Mouse (Mus musculus): ENCODE results near the gene Dgki.

Dgki gene

DNA sequence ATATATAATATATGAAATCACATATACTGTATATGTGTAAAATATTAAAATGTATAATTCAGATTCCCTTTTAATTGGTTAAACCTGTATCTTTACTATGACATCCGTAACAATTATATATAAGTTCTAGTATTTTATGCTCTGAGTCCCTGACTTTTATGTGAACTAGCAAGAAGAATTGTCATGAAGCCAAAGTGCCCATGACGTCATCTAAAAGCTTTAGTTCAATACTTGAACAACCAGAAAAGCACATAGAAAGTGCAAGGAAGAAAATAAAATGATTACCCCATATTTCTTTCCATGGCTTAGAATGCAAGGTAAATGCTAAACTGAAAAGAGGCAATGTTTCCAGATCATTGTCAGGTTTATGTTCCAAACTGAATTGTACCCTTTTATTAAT is 269.6 kb downstream of the Dgki start:
- DNase-seq (ENCODE audit: low read depth in 1 of 2, low spot score in 2 of 2), result no peak

DNA sequence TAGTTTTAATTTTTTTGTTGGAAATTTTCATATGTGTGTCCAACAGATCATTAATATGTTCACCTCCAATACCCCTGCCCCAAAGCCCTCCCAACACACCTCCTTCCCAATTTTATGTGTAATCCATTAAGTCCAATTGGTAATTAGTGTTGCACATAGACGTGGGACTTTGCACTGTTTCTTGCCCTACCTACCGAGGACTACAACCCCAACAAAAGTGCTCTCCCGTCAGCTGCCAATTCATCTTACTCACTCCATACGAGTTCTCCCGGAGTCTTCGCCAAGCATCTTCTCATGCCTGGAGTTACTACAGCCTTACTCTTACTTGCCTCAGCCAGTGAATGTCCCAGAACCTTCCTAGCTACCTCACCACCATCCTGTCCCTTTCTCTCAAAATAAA is 271.1 kb downstream of the Dgki start:
- no peak for DNase-seq (ENCODE audit: low read depth in 1 of 2, low spot score in 2 of 2)

DNA sequence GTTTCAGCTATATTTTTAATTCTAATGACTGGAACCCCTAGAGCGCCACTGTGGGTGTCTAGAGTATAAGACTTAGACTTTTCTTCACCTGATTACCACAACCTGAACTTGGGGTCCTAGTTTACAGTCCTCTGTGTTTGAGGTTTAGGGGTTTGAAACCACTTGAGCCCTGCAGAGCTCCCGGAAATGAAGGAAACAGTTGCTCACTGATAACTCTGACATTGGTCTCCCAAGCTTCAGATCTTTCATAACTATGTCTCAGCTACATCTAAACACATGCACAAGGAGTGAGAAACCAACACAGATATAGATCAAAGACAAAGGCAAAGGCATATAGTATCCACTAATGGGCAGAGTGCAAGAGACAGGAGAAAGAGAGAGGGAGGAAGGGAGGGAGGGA is 271.7 kb downstream of the Dgki start:
- DNase-seq (ENCODE audit: low read depth in 1 of 2, low spot score in 2 of 2), result no peak

DNA sequence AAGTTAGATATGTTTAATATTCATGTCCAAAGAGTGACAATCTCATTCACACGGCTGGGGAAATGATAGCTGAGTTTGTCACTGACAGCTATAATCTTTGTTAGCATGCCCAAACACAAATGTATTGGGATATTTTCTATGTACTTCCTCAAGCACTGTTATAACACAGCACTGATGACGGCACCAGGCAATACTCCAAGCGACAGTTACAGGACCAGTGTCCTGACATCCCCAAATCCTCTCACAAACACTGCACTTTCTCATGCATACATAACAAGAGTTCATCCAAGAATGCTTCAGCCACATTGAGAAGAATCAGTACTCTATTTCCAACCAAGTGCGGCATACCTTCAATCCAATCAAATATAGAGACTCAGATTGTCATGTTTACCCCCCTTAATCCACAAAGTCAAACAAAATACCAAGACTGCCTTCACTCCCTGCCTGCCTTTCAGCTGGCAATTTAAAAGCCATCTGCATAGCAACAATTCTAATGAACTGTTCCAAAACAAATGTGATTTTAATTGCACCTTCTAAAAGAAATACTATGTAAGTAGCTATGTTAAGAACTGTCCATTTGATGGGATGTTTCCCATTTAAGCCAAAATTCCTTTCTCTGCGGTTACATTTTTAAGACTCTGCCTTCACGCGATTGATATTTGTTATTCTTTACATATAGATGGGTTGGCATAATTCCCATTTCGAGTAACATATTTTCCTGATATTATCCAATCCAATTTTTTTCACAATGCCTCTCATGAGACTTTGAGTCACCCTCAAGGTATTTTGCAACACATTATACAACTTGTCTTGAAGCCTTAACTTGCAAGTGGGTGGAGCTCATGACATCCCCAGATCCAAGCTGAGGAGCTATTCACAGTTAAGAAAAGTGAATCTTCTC is 273.4 kb downstream of the Dgki start:
- no peak for DNase-seq (ENCODE audit: low read depth in 1 of 2, low spot score in 2 of 2)

DNA sequence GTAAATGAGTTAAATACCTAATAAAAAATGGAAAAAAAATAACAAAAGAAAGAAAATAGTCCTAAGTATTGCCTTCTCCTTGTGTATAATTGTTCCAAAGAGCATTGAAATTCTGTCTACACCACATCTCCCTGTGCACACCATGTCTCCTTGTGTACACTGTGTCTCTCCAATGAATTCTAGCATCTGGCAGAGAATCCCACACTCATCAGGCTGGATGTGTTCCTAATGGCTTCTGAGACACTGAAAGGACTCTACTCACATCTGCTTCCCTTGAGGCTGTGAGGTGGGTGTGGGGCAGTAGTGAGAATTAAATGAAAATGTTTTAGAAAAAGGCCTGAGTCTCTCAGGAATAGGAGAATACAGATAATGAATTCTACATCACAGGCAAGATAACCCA is 283.9 kb downstream of the Dgki start:
- DNase-seq (ENCODE audit: low read depth in 1 of 2, low spot score in 2 of 2), result no peak

DNA sequence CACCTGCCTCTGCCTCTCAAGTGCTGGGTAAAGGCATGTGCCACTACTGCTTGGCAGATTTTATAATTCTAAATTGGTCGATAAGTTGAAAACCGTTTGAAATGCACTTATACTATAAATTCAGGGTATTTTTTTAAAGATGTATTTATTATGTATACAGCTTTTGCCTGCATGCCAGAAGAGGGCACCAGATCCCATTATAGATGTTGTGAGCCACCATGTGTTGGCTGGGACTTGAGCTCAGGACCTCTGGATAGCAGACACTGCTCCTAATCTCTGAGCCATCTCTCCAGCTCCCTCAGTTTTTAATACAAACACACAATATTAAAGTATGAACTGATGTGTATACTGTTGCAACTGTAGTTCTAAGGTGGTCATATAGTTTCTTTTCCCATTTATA is 288.4 kb downstream of the Dgki start:
- no peak for DNase-seq (ENCODE audit: low read depth in 1 of 2, low spot score in 2 of 2)

DNA sequence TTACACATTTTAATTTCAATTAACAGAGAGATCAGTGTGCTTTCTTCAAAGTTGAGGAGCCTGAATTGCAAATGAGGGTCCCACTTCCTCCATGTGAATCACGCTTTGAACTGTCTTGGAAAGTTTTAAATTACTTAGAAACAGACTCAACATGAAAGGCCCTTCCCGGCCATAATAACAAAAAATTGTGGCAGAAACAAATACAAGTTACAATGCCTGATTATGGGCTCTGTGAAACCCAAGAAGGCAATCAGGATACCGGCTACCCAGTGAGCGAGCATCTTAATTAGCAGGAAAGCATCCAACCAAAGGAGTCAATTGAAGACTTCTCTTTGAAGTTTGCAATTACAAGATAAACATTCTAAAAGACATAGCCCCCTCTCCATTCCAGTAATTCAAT is 292.4 kb downstream of the Dgki start:
- no peak for DNase-seq (ENCODE audit: low read depth in 1 of 2, low spot score in 2 of 2)

DNA sequence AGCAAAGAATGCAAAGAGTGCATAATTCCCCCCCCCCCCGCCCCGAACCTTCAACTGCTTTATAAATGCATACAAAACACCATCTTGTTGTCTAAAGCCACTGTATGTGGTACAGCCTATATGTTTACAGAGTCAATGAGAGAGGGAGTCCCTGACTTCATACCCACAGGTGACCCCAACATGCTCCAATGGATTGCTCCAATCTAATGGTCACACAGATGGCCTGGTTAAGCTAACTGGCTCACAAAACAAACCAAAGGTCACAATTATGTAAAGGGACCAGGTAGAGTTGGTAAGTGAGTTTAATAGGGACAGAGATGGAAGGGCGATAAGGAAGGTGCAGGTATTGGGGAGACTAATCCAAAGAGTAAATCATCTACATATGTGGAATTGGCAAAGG is 295.1 kb downstream of the Dgki start:
- no peak for DNase-seq (ENCODE audit: low read depth in 1 of 2, low spot score in 2 of 2)

DNA sequence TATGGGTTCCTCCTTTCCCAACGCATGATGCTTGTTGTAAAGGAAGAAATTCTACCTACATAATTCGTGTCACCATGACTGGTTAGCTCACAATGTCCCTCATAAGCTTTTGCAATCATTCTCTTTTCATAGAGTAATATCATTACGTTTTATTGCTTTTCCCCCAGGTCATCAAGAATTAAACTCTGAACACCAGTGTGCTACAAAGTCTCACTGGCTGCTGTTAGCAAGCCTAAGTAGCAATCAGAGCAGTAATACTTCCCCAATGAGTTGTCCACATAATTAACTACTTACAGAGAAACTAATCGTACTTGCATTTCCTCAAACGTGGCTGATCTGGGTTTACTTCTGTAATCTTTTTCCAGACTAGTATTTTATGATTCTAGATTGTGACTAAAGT is 296.7 kb downstream of the Dgki start:
- no peak for DNase-seq (ENCODE audit: low read depth in 1 of 2, low spot score in 2 of 2)

DNA sequence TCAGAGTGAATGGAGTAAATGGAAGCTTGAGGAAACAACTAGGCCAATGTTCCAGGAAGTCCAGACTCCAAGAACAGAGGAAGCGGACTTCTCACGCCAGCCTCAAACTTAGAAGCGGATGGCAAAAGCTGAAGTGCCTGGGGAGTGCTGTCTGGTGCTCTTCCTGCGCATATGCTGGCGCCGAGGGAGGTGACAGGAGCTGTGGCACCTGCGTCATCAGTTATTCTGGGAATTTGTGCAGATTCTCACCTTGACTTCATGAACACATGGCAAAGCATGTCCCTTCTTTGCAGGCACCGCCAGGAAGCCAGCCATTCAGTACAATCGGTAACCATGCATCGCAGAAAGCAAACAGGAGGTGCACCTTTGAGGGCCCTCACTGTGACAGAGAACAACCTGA is 301.0 kb downstream of the Dgki start:
- DNase-seq (ENCODE audit: low read depth in 1 of 2, low spot score in 2 of 2), result no peak

DNA sequence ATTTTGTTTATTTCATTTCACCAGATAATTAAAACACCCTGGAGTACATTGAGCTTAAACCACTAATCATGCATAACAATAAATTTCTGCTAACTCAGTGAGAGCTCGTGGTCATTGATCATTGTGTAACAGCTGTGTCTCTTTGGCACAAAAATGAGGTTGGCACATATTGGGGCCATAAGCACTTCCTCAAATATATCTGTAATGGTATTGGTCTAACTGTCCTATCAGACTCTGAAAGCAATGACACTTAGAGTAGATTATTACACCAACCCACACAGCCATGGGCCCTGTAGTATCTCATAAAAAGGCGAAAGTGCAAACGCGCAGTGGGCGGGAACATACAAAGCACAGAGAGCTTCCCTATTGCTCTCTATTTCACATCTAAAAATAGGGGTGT is 305.7 kb downstream of the Dgki start:
- DNase-seq (ENCODE audit: low read depth in 1 of 2, low spot score in 2 of 2), result no peak

DNA sequence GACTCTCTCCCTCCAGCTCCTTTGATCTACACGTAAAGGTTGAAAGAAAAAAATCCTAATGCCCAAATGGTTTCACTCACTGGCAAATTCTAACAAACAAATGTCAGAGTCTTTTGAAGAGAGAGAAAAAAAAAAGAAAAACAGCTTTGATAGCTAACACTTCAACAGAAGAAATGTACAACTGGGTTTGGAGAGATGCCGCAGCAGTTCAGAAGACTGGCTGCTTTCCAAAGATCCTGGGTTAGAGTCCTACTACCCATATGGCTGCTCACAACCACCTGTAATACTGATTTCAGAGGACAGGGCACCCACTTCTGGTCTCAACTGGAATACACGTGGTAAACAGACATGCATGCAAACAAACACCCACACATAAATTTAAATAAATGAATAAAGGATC is 309.8 kb downstream of the Dgki start:
- no peak for DNase-seq (ENCODE audit: low read depth in 1 of 2, low spot score in 2 of 2)

DNA sequence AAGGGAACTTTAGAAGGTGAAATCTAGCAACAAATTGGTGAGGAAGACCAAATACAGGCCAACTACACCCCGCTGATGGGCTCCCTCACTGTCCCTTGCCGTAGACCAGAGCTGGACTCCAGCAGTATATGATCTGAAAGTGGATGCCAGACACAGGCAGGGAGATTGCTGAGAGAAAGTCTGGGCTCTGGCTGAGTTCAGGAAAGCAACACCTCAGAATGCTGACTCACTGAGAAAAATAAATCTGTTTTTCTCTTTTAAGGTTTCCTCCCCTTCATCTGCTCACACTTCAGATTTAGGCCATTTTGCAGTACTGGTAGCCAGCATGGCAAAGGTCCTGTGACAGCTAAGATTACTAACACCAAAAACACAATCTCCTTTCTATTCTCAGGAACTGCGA is 311.2 kb downstream of the Dgki start:
- no peak for DNase-seq (ENCODE audit: low read depth in 1 of 2, low spot score in 2 of 2)

DNA sequence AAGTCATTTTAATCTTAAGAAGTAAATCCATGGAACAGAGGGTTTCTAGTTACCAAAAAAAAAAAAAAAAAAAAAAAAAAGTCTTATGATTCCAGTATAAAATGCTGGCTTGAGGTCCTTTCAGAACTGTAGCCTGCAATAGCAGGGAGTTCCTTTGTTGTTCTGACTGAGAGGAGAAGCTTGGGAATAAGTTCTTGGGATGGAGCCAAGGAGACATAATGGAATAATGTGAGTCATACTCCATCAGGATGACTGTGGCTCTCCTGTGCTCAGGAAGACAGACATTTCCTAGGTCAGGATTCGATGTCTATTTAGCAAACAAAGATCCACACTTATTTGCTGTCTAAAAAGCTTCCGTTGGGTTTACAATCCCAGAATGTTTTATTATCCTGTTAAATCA is 318.3 kb downstream of the Dgki start:
- no peak for DNase-seq (ENCODE audit: low read depth in 1 of 2, low spot score in 2 of 2)

DNA sequence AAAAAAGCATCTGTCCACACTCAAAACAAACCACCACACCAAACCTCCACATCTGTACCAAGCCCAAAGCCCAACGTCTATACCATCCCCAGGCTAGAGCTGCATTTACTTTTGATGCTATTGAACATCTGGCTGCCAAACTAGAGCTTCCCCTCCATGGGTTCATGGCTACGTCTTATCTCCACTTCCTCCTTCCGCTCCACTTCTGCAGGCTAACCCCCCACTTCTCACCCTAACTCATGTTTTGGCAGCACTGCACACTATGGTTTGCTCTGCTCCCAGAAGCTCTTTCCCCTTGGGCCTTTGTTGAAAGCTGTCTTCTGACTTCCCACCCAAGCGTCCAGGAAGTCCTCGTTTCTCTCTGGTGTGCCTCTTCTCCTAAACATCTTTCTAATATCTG is 319.5 kb downstream of the Dgki start:
- DNase-seq (ENCODE audit: low read depth in 1 of 2, low spot score in 2 of 2), result no peak

DNA sequence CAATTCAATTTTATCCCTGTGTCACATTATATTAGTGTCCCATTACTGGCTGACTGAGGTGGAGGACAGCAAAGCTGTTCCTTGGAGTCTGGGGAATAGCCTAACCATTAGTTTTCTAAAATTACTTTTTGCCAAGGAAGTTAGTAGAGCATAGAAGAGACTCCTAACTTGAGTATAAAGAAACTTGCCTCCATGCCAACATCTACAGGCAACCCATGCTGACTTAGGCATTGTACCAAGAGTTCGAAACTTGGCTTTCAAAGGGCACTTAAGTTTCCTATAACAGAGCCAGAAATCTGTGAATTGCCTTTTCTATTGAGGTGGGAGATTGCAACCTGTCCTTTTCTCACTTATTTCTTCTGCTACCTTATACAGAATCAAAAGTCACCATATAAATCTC is 321.8 kb downstream of the Dgki start:
- DNase-seq (ENCODE audit: low read depth in 1 of 2, low spot score in 2 of 2), result no peak

DNA sequence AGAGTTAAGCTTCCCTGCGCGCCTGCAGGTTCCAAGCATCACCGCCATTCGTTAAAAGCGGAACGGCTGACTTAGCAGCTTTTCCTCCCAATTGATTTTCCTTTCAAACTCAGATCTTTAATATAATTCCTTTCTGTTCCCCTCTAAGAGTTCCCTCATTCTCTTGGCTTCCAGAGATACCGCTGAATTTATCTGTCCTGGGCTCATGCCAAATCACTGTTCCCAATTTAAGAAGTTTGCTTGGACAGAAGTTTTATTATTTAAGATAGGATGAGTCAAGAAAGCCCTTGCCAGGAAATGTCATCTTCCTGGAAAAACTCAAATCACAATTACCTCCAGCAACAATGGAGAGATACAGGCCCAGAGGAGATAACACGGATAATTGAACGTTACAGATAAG is 326.9 kb downstream of the Dgki start:
- DNase-seq (ENCODE audit: low read depth in 1 of 2, low spot score in 2 of 2), result no peak

DNA sequence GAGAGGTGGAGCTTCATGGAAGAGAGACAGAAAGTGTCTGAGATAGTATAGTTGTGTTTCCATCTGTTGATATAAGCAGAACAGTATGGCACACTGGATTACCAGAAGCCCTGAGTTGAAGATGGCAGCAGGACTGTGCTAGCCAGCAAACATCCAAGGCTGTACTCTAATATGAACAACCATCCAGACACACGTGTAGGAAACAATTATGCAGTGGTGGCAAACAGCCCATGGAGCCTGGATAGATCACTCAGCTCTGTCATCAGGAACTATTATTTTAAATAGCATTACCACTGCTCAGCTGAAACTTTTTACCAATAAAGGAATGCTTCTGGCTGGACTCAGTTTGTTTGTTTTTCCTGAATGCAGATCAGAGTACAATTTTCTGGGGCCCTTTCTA is 327.5 kb downstream of the Dgki start:
- DNase-seq (ENCODE audit: low read depth in 1 of 2, low spot score in 2 of 2), result no peak

DNA sequence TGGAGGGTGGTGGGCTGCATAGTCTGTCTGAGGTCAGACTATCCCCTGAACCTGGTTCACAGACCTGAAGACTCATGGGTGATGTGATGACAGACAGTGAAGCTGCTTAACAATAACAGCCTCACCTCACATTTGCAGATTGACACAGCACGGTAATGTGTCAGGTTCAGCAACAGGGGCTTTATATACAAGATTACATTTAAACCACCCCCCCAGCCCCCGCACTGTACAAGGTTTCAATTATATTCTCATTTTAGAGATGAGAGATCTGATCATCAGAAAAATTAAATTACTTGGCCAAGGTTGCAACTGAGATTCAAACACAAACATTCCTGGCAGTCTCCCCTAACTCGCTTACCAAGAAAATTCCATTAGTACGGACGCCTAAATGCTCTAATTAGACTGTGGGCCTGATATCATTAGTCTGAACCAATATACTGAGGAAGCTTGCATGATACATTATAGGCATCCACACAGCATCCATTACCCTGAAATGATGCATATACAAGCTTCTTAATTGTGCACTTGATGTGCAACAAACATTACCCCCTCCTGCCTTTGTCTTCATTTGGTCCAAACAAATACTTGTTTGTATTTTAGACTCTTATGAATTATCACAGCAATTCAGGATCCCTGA is 330.6 kb downstream of the Dgki start:
- no peak for DNase-seq (ENCODE audit: low read depth in 1 of 2, low spot score in 2 of 2)

DNA sequence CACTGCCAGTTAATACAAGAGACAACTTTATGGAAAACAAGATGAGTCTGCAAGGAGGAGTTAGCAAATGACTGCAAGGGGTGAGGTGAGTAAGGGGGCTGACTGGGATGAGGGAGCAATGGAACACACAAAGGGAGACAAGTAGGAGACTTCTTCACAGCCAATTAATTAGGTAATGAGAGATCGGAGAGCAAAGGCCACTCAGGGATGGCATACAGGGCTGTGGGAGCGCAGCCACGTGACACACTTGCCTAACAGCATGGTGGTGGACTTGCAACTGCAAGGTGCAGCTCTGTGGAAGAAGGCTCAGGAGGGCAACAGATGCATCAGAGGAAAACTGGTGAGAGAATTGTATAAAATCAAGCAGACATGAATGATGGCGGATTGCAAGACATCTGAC is 339.3 kb downstream of the Dgki start:
- no peak for DNase-seq (ENCODE audit: low read depth in 1 of 2, low spot score in 2 of 2)

DNA sequence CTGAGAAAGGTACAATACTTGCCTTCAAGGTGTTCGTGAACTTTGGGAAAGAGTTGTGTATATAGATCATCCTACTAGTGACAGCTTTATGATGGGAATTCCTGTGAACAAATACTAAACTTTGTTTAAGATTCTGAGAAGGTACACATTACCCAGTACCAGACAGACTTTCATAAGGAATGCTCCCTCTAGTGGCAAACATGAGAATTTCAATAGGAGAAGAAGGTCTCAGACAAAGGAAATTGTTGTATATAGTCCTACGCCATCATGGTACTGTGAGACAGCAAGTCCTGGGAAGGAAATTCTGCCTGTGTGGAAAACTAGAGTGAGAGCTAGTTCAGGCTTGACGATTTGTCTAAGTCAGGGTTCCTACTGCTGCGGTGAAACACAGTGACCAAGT is 344.7 kb downstream of the Dgki start:
- no peak for DNase-seq (ENCODE audit: low read depth in 1 of 2, low spot score in 2 of 2)

DNA sequence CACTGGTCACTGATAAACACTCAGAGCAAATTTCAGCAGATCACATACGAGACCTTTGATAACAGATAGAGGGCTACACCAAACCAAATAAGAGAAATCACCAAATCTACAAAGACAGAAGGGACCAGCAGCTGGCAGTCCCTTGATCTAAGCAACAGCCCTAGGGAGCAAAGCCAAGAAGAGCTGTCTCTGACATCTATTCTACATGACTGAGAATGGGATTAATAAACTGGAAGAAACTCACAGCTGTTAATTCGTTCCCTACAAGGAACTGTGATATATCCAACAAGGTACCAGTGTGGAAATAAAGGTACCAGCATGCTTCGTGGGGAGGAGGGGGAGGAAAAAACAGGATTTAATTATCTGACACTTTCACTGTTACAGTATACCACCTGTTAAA is 349.3 kb downstream of the Dgki start:
- no peak for DNase-seq (ENCODE audit: low read depth in 1 of 2, low spot score in 2 of 2)

DNA sequence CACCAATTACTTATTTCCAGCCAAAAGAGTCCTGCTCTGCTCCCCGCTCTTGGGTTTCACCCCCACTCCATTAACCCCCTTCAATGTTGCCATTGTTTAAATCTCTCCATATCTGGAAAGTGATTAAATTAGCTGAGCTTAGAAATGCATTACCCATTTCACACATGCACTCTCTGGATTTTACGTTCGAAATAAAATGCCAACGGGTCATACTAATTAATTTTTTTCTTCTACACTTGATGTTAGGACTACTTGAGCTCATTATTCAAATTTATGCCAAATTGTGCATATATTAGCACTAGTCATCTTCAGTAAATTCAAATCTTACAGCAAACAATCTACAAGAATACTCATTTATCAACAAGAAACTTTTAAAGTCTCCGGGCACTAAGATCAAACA is 352.1 kb downstream of the Dgki start:
- DNase-seq (ENCODE audit: low read depth in 1 of 2, low spot score in 2 of 2), result no peak
